Mouse (Mus musculus) limb, embryonic 14.5 days (tissue): ENCODE data around the gene Alpi. TPM values are rescaled to one million over a fixed set of nuclear protein-coding genes. Genes with fewer than 3 reads are reported as not detected.

Experiments used
- ATAC-seq: fragments of 200-750 bp; cut with Nextera tagmentation; 2 replicates; pipeline ENCODE4 v1.8.0; 2017; ENCODE audit warnings: low read depth, moderate number of reproducible peaks, moderate TSS enrichment; ENCODE audit not compliant: low FRiP score
- DNase-seq: peaks from one replicate; pipeline ENCODE4 v3.0.0-alpha.2; 2015; ENCODE audit warnings: low spot score
- H3K27ac ChIP-seq: fragments of 300-500 bp; sonication (generic); replicated peaks from 2 replicates; pipeline ENCODE4 v1.5.1; 2014; ENCODE audit warnings: low read depth, mild to moderate bottlenecking, low read length, moderate library complexity, mixed read lengths
- H3K27me3 ChIP-seq: fragments of 300-500 bp; sonication (generic); 2 replicates; pipeline ENCODE4 v1.6.1; 2014; ENCODE audit warnings: low read length, mixed read lengths; ENCODE audit not compliant: control insufficient read depth, insufficient read depth
- H3K36me3 ChIP-seq: fragments of 300-500 bp; sonication (generic); 2 replicates; pipeline ENCODE4 v1.6.1; 2014; ENCODE audit warnings: mild to moderate bottlenecking, low read length, moderate library complexity, mixed read lengths; ENCODE audit not compliant: control insufficient read depth, insufficient read depth
- H3K4me1 ChIP-seq: fragments of 300-500 bp; sonication (generic); 2 replicates; pipeline ENCODE4 v1.6.1; 2014; ENCODE audit warnings: antibody characterized with exemption, low read length, mixed read lengths; ENCODE audit not compliant: control insufficient read depth, insufficient read depth
- H3K4me2 ChIP-seq: fragments of 300-500 bp; sonication (generic); replicated peaks from 2 replicates; pipeline ENCODE4 v1.6.1; 2014; ENCODE audit warnings: low read depth, mild to moderate bottlenecking, low read length, moderate library complexity; ENCODE audit not compliant: severe bottlenecking
- H3K4me3 ChIP-seq: fragments of 300-500 bp; sonication (generic); replicated peaks from 2 replicates; pipeline ENCODE4 v1.5.1; 2014; ENCODE audit warnings: low read length
- H3K9ac ChIP-seq: fragments of 300-500 bp; sonication (generic); 2 replicates; pipeline ENCODE4 v1.6.1; 2014; ENCODE audit warnings: mild to moderate bottlenecking, low read depth, low read length, moderate library complexity; ENCODE audit not compliant: severe bottlenecking
- H3K9me3 ChIP-seq: fragments of 300-500 bp; sonication (generic); 2 replicates; pipeline ENCODE4 v1.6.1; 2016; ENCODE audit warnings: low read length; ENCODE audit not compliant: control insufficient read depth
- POLR2A ChIP-seq: fragments of 200-500 bp; IDR thresholded peaks from 2 replicates; pipeline ENCODE4 v1.8.0; 2012; ENCODE audit warnings: inconsistent platforms, mild to moderate bottlenecking, moderate library complexity, borderline replicate concordance; ENCODE audit not compliant: insufficient read depth, insufficient read length; ENCODE audit errors: extremely low read depth
- WGBS: fragments of 180-500 bp; shearing (Covaris S2); extraction: QIAGEN DNeasy Blood & Tissue Kit; methylation state at CpG from one replicate; pipeline ENCODE4 v1.1.7; 2014; 5-methylcytosine and 5-hydroxymethylcytosine counted together
- polyA plus RNA-seq, 2 experiments: library from polyadenylated mRNA; depleted of rRNA in 1 of 2; stranded (reverse) in 1 of 2; unstranded in 1 of 2; fragments of >200 nt; fragmentation: Nextera tagmentation in 1 of 2; extraction: Ambion mirVana in 1 of 2; gene quantifications; 2 replicates each; pipeline versions ENCODE4 v1.2.1 to v1.2.3; 2012 to 2014

Gene Alpi
- 0.05 and 0.19 TPM in 2 replicates for polyA plus RNA-seq (2012; rRNA removed)
- 0.10 TPM in 1 of 2 replicates, not detected in the other for polyA plus RNA-seq (2014; fragmentation: Nextera tagmentation; extraction: Ambion mirVana)

- Histone ChIP-seq H3K27me3 (no peaks in the 10 kb centered on the region; the same call in 1 of the 2 replicates), H3K4me2 (no peak within 1 kb of the TSS), H3K36me3 (no peaks in the 10 kb centered on the region), H3K27ac (no peak within 1 kb of the TSS), H3K4me3 (no peak within 1 kb of the TSS), H3K4me1 (no peaks in the 10 kb centered on the region), H3K9ac (no peak within 1 kb of the TSS), H3K9me3 (no peaks in the 10 kb centered on the region)
- 86% methylated on average over 1 of the region's 1 CpGs for WGBS
- no peak for TF ChIP-seq POLR2A
- DNase-seq (no peak), ATAC-seq (no peak)
Measured at GRCm38 (mm10) chr1:87101411-87101810, at the start of gene Alpi. TSS of gene Alpi (minus strand) at chr1:87101606.

- no peak for TF ChIP-seq POLR2A
- H3K4me3 ChIP-seq: no peak overlapping the region
- ATAC-seq (no peak), DNase-seq (no peak)
- H3K27me3 ChIP-seq: peaks cover 51% of the 10 kb centered on the region
- H3K36me3 ChIP-seq: no peaks in the 10 kb centered on the region
- 27% methylated on average over 13 of the region's 13 CpGs for WGBS
- H3K9ac ChIP-seq: no peak overlapping the region
- H3K4me2 ChIP-seq: no peak overlapping the region
- no peaks in the 10 kb centered on the region for H3K9me3 ChIP-seq
- 0 out of 2 replicates have a peak, but pooled peaks cover 6% of the 10 kb centered on the region for H3K4me1 ChIP-seq
- no peak overlapping the region for H3K27ac ChIP-seq
Measured at GRCm38 (mm10) chr1:87149422-87149821, 48.0 kb upstream of the Alpi start.

- Histone ChIP-seq H3K4me1 (no peaks in the 10 kb centered on the region), H3K4me3 (no peak overlapping the region), H3K36me3 (no peaks in the 10 kb centered on the region), H3K4me2 (no peak overlapping the region), H3K27me3 (no peaks in the 10 kb centered on the region), H3K27ac (no peak overlapping the region), H3K9ac (no peak overlapping the region), H3K9me3 (no peaks in the 10 kb centered on the region)
- ATAC-seq: no peak
- 95% methylated on average over 10 of the region's 10 CpGs for WGBS
- TF ChIP-seq POLR2A: no peak
- DNase-seq: no peak
Measured at GRCm38 (mm10) chr1:87143141-87143540, 41.7 kb upstream of the Alpi start.

- DNase-seq (no peak), ATAC-seq (no peak)
- H3K36me3 ChIP-seq: no peaks in the 10 kb centered on the region
- TF ChIP-seq POLR2A: no peak
- H3K27me3 ChIP-seq: no peaks in the 10 kb centered on the region
- 62% methylated on average over 9 of the region's 9 CpGs for WGBS
- H3K27ac ChIP-seq: no peak overlapping the region
- no peak overlapping the region for H3K4me2 ChIP-seq
- H3K4me3 ChIP-seq: no peak overlapping the region
- H3K9me3 ChIP-seq: no peaks in the 10 kb centered on the region
- no peak overlapping the region for H3K9ac ChIP-seq
- no peaks in the 10 kb centered on the region for H3K4me1 ChIP-seq
Measured at GRCm38 (mm10) chr1:87142456-87142855, 41.0 kb upstream of the Alpi start.

GRCm38 (mm10) chr1:87141550-87141949, 40.1 kb upstream of the Alpi start:
- DNase-seq: no peak
- no peaks in the 10 kb centered on the region for H3K4me1 ChIP-seq
- H3K9me3 ChIP-seq: no peaks in the 10 kb centered on the region
- ATAC-seq: no peak
- no peak overlapping the region for H3K4me2 ChIP-seq
- WGBS: 66% methylated on average over 4 of the region's 4 CpGs
- no peak overlapping the region for H3K9ac ChIP-seq
- no peak overlapping the region for H3K4me3 ChIP-seq
- no peak overlapping the region for H3K27ac ChIP-seq
- TF ChIP-seq POLR2A: no peak
- H3K27me3 ChIP-seq: no peaks in the 10 kb centered on the region
- no peaks in the 10 kb centered on the region for H3K36me3 ChIP-seq

DNA sequence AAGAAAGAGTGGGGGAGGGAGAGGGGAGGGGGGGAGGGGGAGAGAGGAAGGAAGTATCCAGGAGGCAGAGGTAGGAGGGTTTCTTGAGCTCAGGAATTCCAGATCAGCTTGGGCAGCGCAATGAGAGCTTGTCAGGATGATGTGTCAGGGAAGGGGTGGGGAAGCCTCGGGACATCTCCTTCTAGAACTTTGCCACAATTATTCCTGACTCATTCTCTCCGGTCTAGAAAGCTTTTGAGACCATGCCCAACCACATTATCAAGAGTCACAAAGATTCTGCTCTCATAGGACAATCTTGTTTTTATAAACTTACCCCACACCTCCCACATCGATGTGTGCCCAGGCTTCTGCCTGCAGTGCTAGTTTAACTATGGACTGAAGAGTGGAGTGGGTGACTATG, 30.4 kb upstream of the Alpi start:
- Histone ChIP-seq H3K4me1 (no peaks in the 10 kb centered on the region), H3K9ac (no peak overlapping the region), H3K4me2 (no peak overlapping the region), H3K27ac (no peak overlapping the region), H3K4me3 (no peak overlapping the region), H3K27me3 (peaks cover 16% of the 10 kb centered on the region), H3K36me3 (no peaks in the 10 kb centered on the region), H3K9me3 (no peaks in the 10 kb centered on the region)
- no peak for TF ChIP-seq POLR2A
- no peak for DNase-seq
- 85% methylated on average over 4 of the region's 4 CpGs for WGBS
- no peak for ATAC-seq
